In genomic region chr12:59129592-59129991, GRCm38 (mm10) we compare ENCODE assay signal across 8 mouse cellular contexts. TPM values are rescaled to one million over a fixed set of nuclear protein-coding genes. Genes with fewer than 3 reads are reported as not detected.
A peak's percentile ranks its signal among the peaks of the same experiment; 100 is the strongest.
DNase-seq lines count a peak whose midpoint lies in the region; ATAC-seq lines count a peak whose summit lies in the region.

No protein-coding gene starts in this region.

- intact Hi-C loops in heart, postnatal 14 days (cut with DNase I), result no loop called here

- H3K4me3 ChIP-seq in midbrain, embryonic 10.5 days, result peak overlapping the region; percentile 78

- ATAC-seq in monocyte, adult 5-6 weeks (replicated peaks; ENCODE audit: insufficient number of reproducible peaks, low FRiP score, low TSS enrichment, poor library complexity, severe bottlenecking), result no peak

- peaks cover 32% of the 10 kb centered on the region for H3K4me1 ChIP-seq in midbrain, embryonic 10.5 days

- H3K27me3 ChIP-seq in midbrain, embryonic 10.5 days (ENCODE audit: low read depth, poor library complexity, severe bottlenecking), result no peaks in the 10 kb centered on the region

- H3K36me3 ChIP-seq in midbrain, embryonic 10.5 days, result no peaks in the 10 kb centered on the region

- no peaks in the 10 kb centered on the region for H3K9me3 ChIP-seq in midbrain, embryonic 10.5 days (replicated peaks)

- DNase-seq in layer of hippocampus, postnatal 10 days (ENCODE audit: low spot score in 2 of 2), result peak; percentile 12 to 35
- no peak for DNase-seq in layer of hippocampus, postnatal 25 days (ENCODE audit: extremely low spot score in 1 of 2, low spot score in 1 of 2)
- peak; percentile 71 for DNase-seq in adrenal gland, postnatal 14 days
- peak; percentile 51 for DNase-seq in fibroblast of lung, adult 2 months (ENCODE audit: low read depth)
- peak; percentile 7 to 43 for DNase-seq in heart, postnatal 14 days
- DNase-seq in large intestine, adult 2 months (ENCODE audit: low read depth, low spot score), result peak; percentile 58
- DNase-seq in midbrain, embryonic 10.5 days (ENCODE audit: low spot score), result peak; percentile 39

- no peak overlapping the region for H3K27ac ChIP-seq in midbrain, embryonic 10.5 days (replicated peaks)

- 2% methylated on average over 6 of the region's 6 CpGs for WGBS in large intestine, adult 2 months
- 26% methylated on average over 6 of the region's 6 CpGs for WGBS in midbrain, embryonic 10.5 days

RNA-seq across cellular contexts. Expression of gene Mia2, which starts 34.0 kb away (rescaled TPM):
- 10 to 100 TPM; 39.8 to 41.2 TPM for total RNA-seq in layer of hippocampus, postnatal 10 days (2021)
- total RNA-seq in layer of hippocampus, postnatal 25 days (2021), result 10 to 100 TPM; 42.4 to 52.4 TPM
- 87.4 and 106 TPM in 2 replicates for total RNA-seq in adrenal gland, postnatal 14 days (2021)
- 10 to 100 TPM; 79.4 to 90.4 TPM for total RNA-seq in heart, postnatal 14 days (2021)
- polyA plus RNA-seq in large intestine, adult 2 months (2012; rRNA removed), result 39.1 and 51.3 TPM in 2 replicates
- 39.2 and 40.4 TPM in 2 replicates for polyA plus RNA-seq in midbrain, embryonic 10.5 days (2016; fragmentation: Nextera tagmentation; extraction: Ambion mirVana)
- total RNA-seq in monocyte, adult 5-6 weeks (2017), result 299 to 323 TPM (median 303 TPM) in 3 replicates

Comparison
In these comparisons a context has a peak if more than half of its experiments do, and no peak if none do; other contexts are left out.
1. DNase-seq: peak in layer of hippocampus, postnatal 10 days (2 of 2), adrenal gland, postnatal 14 days (single experiment), fibroblast of lung, adult 2 months (single experiment), heart, postnatal 14 days (2 of 2), large intestine, adult 2 months (single experiment) and midbrain, embryonic 10.5 days (single experiment); none in layer of hippocampus, postnatal 25 days (0 of 2).